In the genomic region with DNA sequence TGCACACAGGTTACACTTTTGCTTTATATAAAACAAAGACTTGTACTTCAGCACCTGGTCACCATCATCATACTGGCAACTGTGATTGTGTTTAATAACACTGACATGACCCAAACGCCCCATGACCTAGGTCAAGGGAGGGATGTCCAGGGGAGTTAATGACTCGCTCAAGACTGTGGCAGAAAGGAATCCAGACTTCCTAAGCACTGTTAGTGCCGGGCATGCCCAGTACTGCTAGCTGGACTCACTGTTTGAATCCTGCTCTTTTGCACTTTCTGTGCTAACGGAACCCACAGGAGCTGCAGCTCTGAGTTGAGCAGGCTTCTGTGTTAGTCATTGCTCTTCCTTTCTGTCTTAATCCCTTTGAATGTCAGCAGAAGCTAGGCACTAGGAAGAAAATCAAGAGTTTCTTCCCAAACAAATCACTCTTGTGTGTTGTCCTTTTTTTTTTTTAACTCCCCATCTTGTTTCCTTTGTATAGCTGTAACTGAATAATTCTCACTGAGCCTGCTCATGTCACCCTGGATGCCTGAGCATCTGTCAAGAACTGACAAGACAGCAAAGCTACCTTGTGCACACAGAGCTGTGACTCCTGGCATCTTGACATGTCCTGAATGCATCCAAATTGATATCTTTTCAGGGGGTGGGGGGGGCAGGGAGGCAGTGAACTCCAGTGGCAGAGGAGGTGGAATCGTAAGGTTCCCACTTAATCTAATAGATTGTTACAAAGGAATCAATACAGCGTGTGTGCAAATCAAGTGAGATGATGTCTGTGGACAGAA, we compare ENCODE assay signal across 21 mouse cellular contexts.
DNase-seq lines count a peak whose midpoint lies in the region; ATAC-seq and TF ChIP-seq lines count a peak whose summit lies in the region.
"Had no signal": no experiment of that assay in that cellular context is flagged by ENCODE, and none has a peak within 500 bp of the region (broad histone marks: within the 10 kb centered on the region; RNA-seq: fewer than 3 reads in every experiment).

No protein-coding gene starts in this region.

- H3K9me3 ChIP-seq in kidney, embryonic 15.5 days (replicated peaks) = no peaks in the 10 kb centered on the region
- H3K9me3 ChIP-seq in limb, embryonic 11.5 days (ENCODE audit: control insufficient read depth, low read length) = no peaks in the 10 kb centered on the region
- H3K9me3 ChIP-seq in limb, embryonic 10.5 days (replicated peaks) = no peaks in the 10 kb centered on the region
- H3K9me3 ChIP-seq: embryonic facial prominence, embryonic 12.5 days; hindbrain, embryonic 10.5 days; megakaryocyte, embryonic 14.5 days had no signal

- peak; percentile 82 for ATAC-seq in kidney, embryonic 15.5 days (replicated peaks; ENCODE audit: low FRiP score)
- ATAC-seq in limb, embryonic 11.5 days (ENCODE audit: insufficient number of reproducible peaks, low FRiP score, low TSS enrichment, low read depth) = no peak
- ATAC-seq: forebrain, embryonic 14.5 days; liver, postnatal 0 days; midbrain, embryonic 16.5 days had no signal

- no peak overlapping the region for H3K27ac ChIP-seq in kidney, embryonic 15.5 days
- no peak overlapping the region for H3K27ac ChIP-seq in kidney, adult 2 months (ENCODE audit: insufficient read depth, low read depth, low read length)
- no peak overlapping the region for H3K27ac ChIP-seq in limb, embryonic 11.5 days (replicated peaks; ENCODE audit: low read depth, low read length)
- no peak overlapping the region for H3K27ac ChIP-seq in limb, embryonic 10.5 days
- H3K27ac ChIP-seq: embryonic facial prominence, embryonic 12.5 days; hindbrain, embryonic 10.5 days had no signal

- TF ChIP-seq CTCF in kidney, adult 2 months (conservative IDR thresholded peaks at IDR 0.05; ENCODE audit: insufficient read depth, insufficient read length, low read depth, low read length) = no peak

- 39% methylated on average over 6 of the region's 6 CpGs for WGBS in kidney, embryonic 15.5 days
- WGBS in kidney, adult 2 months = 31% methylated on average over 6 of the region's 6 CpGs
- WGBS in limb, embryonic 11.5 days = 44% methylated on average over 6 of the region's 6 CpGs
- whole genome bisulfite sequencing in limb, embryonic 10.5 days = 40% methylated on average over 6 of the region's 6 CpGs

- H3K4me1 ChIP-seq in kidney, embryonic 15.5 days = no peaks in the 10 kb centered on the region
- no peaks in the 10 kb centered on the region for H3K4me1 ChIP-seq in kidney, adult 2 months (ENCODE audit: control insufficient read depth, insufficient read depth, low read length)
- H3K4me1 ChIP-seq in limb, embryonic 11.5 days (ENCODE audit: control insufficient read depth, insufficient read depth, low read length) = no peaks in the 10 kb centered on the region
- peaks cover 10% of the 10 kb centered on the region for H3K4me1 ChIP-seq in limb, embryonic 10.5 days
- H3K4me1 ChIP-seq: embryonic facial prominence, embryonic 12.5 days; megakaryocyte, embryonic 14.5 days had no signal

- H3K4me2 ChIP-seq in kidney, embryonic 15.5 days = no peak overlapping the region
- no peak overlapping the region for H3K4me2 ChIP-seq in limb, embryonic 11.5 days (ENCODE audit: low read depth, severe bottlenecking)
- H3K4me2 ChIP-seq: embryonic facial prominence, embryonic 12.5 days had no signal

- no peak overlapping the region for H3K9ac ChIP-seq in kidney, embryonic 15.5 days
- H3K9ac ChIP-seq in limb, embryonic 11.5 days (ENCODE audit: low read length) = no peak overlapping the region
- H3K9ac ChIP-seq: embryonic facial prominence, embryonic 12.5 days; liver, postnatal 0 days had no signal

- H3K36me3 ChIP-seq in kidney, embryonic 15.5 days = no peaks in the 10 kb centered on the region
- H3K36me3 ChIP-seq in kidney, adult 2 months (ENCODE audit: control insufficient read depth, insufficient read depth, low read length) = no peaks in the 10 kb centered on the region
- H3K36me3 ChIP-seq in limb, embryonic 11.5 days (ENCODE audit: control insufficient read depth, insufficient read depth, low read length) = no peaks in the 10 kb centered on the region
- H3K36me3 ChIP-seq in limb, embryonic 10.5 days = no peaks in the 10 kb centered on the region
- H3K36me3 ChIP-seq: embryonic facial prominence, embryonic 12.5 days; hindbrain, embryonic 10.5 days had no signal

- TF ChIP-seq POLR2A in kidney, adult 2 months (IDR thresholded peaks at IDR 0.05; ENCODE audit: low read depth, low read length) = no peak

- H3K4me3 ChIP-seq in kidney, embryonic 15.5 days (replicated peaks) = no peak overlapping the region
- no peak overlapping the region for H3K4me3 ChIP-seq in kidney, adult 2 months (ENCODE audit: insufficient read depth, low read depth, low read length)
- no peak overlapping the region for H3K4me3 ChIP-seq in limb, embryonic 11.5 days (ENCODE audit: low read depth, low read length)
- no peak overlapping the region for H3K4me3 ChIP-seq in limb, embryonic 10.5 days
- H3K4me3 ChIP-seq: embryonic facial prominence, embryonic 12.5 days; erythroblast, embryonic 14.5 days; hindbrain, embryonic 10.5 days; megakaryocyte, embryonic 14.5 days had no signal

- DNase-seq in cerebellum, postnatal 14 days = peak; percentile 39 to 51
- no peak for DNase-seq in cerebellum, adult 11-12 months
- DNase-seq in kidney, adult 2 months = no peak
- peak; percentile 26 for DNase-seq in limb, embryonic 11.5 days (ENCODE audit: low spot score)
- no peak for DNase-seq in limb, embryonic 10.5 days (ENCODE audit: low spot score)
- peak; percentile 47 for DNase-seq in embryo, embryonic 11 days
- DNase-seq in spleen, postnatal 36 days (ENCODE audit: low spot score in 2 of 2) = no peak
- DNase-seq: adrenal gland, postnatal 14 days; gastrocnemius, postnatal 36 days; kidney, postnatal 14 days; layer of hippocampus, adult 9-11 months; liver, postnatal 0 days; retina, postnatal 1 day; thymus, adult 2 months had no signal

- H3K27me3 ChIP-seq in kidney, embryonic 15.5 days = no peaks in the 10 kb centered on the region
- H3K27me3 ChIP-seq in kidney, adult 2 months (replicated peaks; ENCODE audit: control insufficient read depth, insufficient read depth, low read length) = no peaks in the 10 kb centered on the region
- H3K27me3 ChIP-seq in limb, embryonic 11.5 days (ENCODE audit: control insufficient read depth, insufficient read depth, low read length) = no peaks in the 10 kb centered on the region
- 0 out of 2 replicates have a peak, but pooled peaks cover 4% of the 10 kb centered on the region for H3K27me3 ChIP-seq in limb, embryonic 10.5 days (ENCODE audit: low read depth, poor library complexity, severe bottlenecking)
- H3K27me3 ChIP-seq: embryonic facial prominence, embryonic 12.5 days; megakaryocyte, embryonic 14.5 days had no signal

Comparison
In these comparisons a context has a peak if more than half of its experiments do, and no peak if none do; other contexts are left out.
1. DNase-seq: peak in cerebellum, postnatal 14 days (2 of 2), limb, embryonic 11.5 days (single experiment) and embryo, embryonic 11 days (single experiment); none in cerebellum, adult 11-12 months (single experiment), kidney, adult 2 months (single experiment), limb, embryonic 10.5 days (single experiment) and spleen, postnatal 36 days (0 of 2).